Mouse (Mus musculus) stomach, postnatal 0 days (tissue): Measurements from ENCODE around the gene Akap6.

ENCODE experiments used
- CTCF ChIP-seq: IDR thresholded peaks from 2 replicates; pipeline ENCODE4 v1.5.1; 2016; ENCODE audit warnings: antibody characterized with exemption, low read depth, mild to moderate bottlenecking, moderate library complexity
- EP300 ChIP-seq: optimal IDR thresholded peaks from 2 replicates; pipeline ENCODE3; 2016; ENCODE audit warnings: antibody characterized with exemption

GRCm38 (mm10) chr12:52938786-52939185, 239.6 kb downstream of the Akap6 start:
- TF ChIP-seq CTCF (no peak), EP300 (no peak)
